Mouse (Mus musculus) CH12.LX (cell line): Measurements from ENCODE around the gene Adprh.

Source experiments
- E2F4 ChIP-seq: IDR thresholded peaks from 2 replicates; pipeline ENCODE4 v1.6.1; 2011; ENCODE audit warnings: low read depth, low read length, improper control_type of control experiment; ENCODE audit not compliant: insufficient replicate concordance
- POLR2AphosphoS2 ChIP-seq: IDR thresholded peaks from 2 replicates; pipeline ENCODE4 v1.6.1; 2011; ENCODE audit warnings: low read depth, low read length, improper control_type of control experiment
- SMC3 ChIP-seq: IDR thresholded peaks from 2 replicates; pipeline ENCODE4 v1.6.1; 2011; ENCODE audit warnings: low read depth, low read length, improper control_type of control experiment

- TF ChIP-seq POLR2AphosphoS2 (no peak), E2F4 (no peak), SMC3 (no peak)
These were observed 10.8 kb upstream of the Adprh start for GRCm38 (mm10) chr16:38463305-38463704.
